Mouse (Mus musculus): ENCODE data around the gene Frem3. TPM values are rescaled to one million over a fixed set of nuclear protein-coding genes. Genes with fewer than 3 reads are reported as not detected.

The Frem3 gene
- polyA plus RNA-seq, 1 experiment from 2014 or later, result 1.0 TPM

GRCm38 (mm10) chr8:80661055-80661454 lies 50.2 kb downstream of the Frem3 start:
- no peak overlapping the region for H3K9ac ChIP-seq (ENCODE audit: low read length)
- H3K4me1 ChIP-seq (ENCODE audit: control insufficient read depth in 2 of 2, insufficient read depth in 2 of 2, low read length in 2 of 2), result peaks cover 0 to 4% of the 10 kb centered on the region in 2 experiments; a peak in 1 of 4 replicates
- H3K27me3 ChIP-seq (ENCODE audit: control insufficient read depth, insufficient read depth, low read length), result no peaks in the 10 kb centered on the region
- no peak for ATAC-seq (ENCODE audit: insufficient number of reproducible peaks, insufficient read depth, low FRiP score, low read depth)
- H3K9me3 ChIP-seq (ENCODE audit: control insufficient read depth, low read length), result no peaks in the 10 kb centered on the region
- H3K4me3 ChIP-seq (ENCODE audit: control insufficient read depth in 1 of 2, insufficient read depth in 1 of 2, low read depth in 1 of 2, low read length in 2 of 2), result no peak overlapping the region
- no peak overlapping the region for H3K27ac ChIP-seq (replicated peaks in 1 of 2; ENCODE audit: control insufficient read depth in 1 of 2, insufficient read depth in 1 of 2, low read depth in 2 of 2, low read length in 2 of 2)
- no peak overlapping the region for H3K4me2 ChIP-seq (ENCODE audit: low read length)
- H3K36me3 ChIP-seq (ENCODE audit: control insufficient read depth, insufficient read depth, low read length), result no peaks in the 10 kb centered on the region
- WGBS, result 9% methylated on average over 4 of the region's 4 CpGs

GRCm38 (mm10) chr8:80663476-80663875 lies 52.6 kb downstream of the Frem3 start:
- no peak overlapping the region for H3K9ac ChIP-seq (ENCODE audit: low read length)
- no peak overlapping the region for H3K4me2 ChIP-seq (ENCODE audit: low read length)
- no peaks in the 10 kb centered on the region for H3K27me3 ChIP-seq (ENCODE audit: control insufficient read depth, insufficient read depth, low read length)
- 60% methylated on average over 3 of the region's 3 CpGs for WGBS
- ATAC-seq (ENCODE audit: insufficient number of reproducible peaks, insufficient read depth, low FRiP score, low read depth), result no peak
- no peak overlapping the region for H3K27ac ChIP-seq (replicated peaks in 1 of 2; ENCODE audit: control insufficient read depth in 1 of 2, insufficient read depth in 1 of 2, low read depth in 2 of 2, low read length in 2 of 2)
- H3K9me3 ChIP-seq (ENCODE audit: control insufficient read depth, low read length), result no peaks in the 10 kb centered on the region
- no peaks in the 10 kb centered on the region for H3K36me3 ChIP-seq (ENCODE audit: control insufficient read depth, insufficient read depth, low read length)
- peaks cover 0 to 4% of the 10 kb centered on the region in 2 experiments; a peak in 1 of 4 replicates for H3K4me1 ChIP-seq (ENCODE audit: control insufficient read depth in 2 of 2, insufficient read depth in 2 of 2, low read length in 2 of 2)
- H3K4me3 ChIP-seq (ENCODE audit: control insufficient read depth in 1 of 2, insufficient read depth in 1 of 2, low read depth in 1 of 2, low read length in 2 of 2), result no peak overlapping the region

- Histone ChIP-seq H3K27ac (replicated peaks in 1 of 2; ENCODE audit: control insufficient read depth in 1 of 2, insufficient read depth in 1 of 2, low read depth in 2 of 2, low read length in 2 of 2) (no peak overlapping the region), H3K4me2 (ENCODE audit: low read length) (no peak overlapping the region), H3K9me3 (ENCODE audit: control insufficient read depth, low read length) (no peaks in the 10 kb centered on the region), H3K27me3 (ENCODE audit: control insufficient read depth, insufficient read depth, low read length) (no peaks in the 10 kb centered on the region), H3K36me3 (ENCODE audit: control insufficient read depth, insufficient read depth, low read length) (no peaks in the 10 kb centered on the region), H3K4me1 (ENCODE audit: control insufficient read depth in 2 of 2, insufficient read depth in 2 of 2, low read length in 2 of 2) (no peaks in the 10 kb centered on the region), H3K4me3 (ENCODE audit: control insufficient read depth in 1 of 2, insufficient read depth in 1 of 2, low read depth in 1 of 2, low read length in 2 of 2) (no peak overlapping the region), H3K9ac (ENCODE audit: low read length) (no peak overlapping the region)
- no peak for ATAC-seq (ENCODE audit: insufficient number of reproducible peaks, insufficient read depth, low FRiP score, low read depth)
- WGBS, result 65% methylated on average over 17 of the region's 17 CpGs
Measured at GRCm38 (mm10) chr8:80669277-80669901, 58.5 kb downstream of the Frem3 start.

- H3K27me3 ChIP-seq (ENCODE audit: control insufficient read depth, insufficient read depth, low read length), result no peaks in the 10 kb centered on the region
- no peaks in the 10 kb centered on the region for H3K36me3 ChIP-seq (ENCODE audit: control insufficient read depth, insufficient read depth, low read length)
- WGBS, result 69% methylated on average over 5 of the region's 5 CpGs
- no peaks in the 10 kb centered on the region; a peak in 1 of 4 replicates for H3K4me1 ChIP-seq (ENCODE audit: control insufficient read depth in 2 of 2, insufficient read depth in 2 of 2, low read length in 2 of 2)
- H3K9ac ChIP-seq (ENCODE audit: low read length), result no peak overlapping the region
- no peak overlapping the region for H3K4me3 ChIP-seq (ENCODE audit: control insufficient read depth in 1 of 2, insufficient read depth in 1 of 2, low read depth in 1 of 2, low read length in 2 of 2)
- no peaks in the 10 kb centered on the region for H3K9me3 ChIP-seq (ENCODE audit: control insufficient read depth, low read length)
- H3K27ac ChIP-seq (replicated peaks in 1 of 2; ENCODE audit: control insufficient read depth in 1 of 2, insufficient read depth in 1 of 2, low read depth in 2 of 2, low read length in 2 of 2), result no peak overlapping the region
- ATAC-seq (ENCODE audit: insufficient number of reproducible peaks, insufficient read depth, low FRiP score, low read depth), result no peak
- no peak overlapping the region for H3K4me2 ChIP-seq (ENCODE audit: low read length)
Measured at GRCm38 (mm10) chr8:80682594-80682993, 71.7 kb downstream of the Frem3 start.

GRCm38 (mm10) chr8:80683756-80684335 lies 73.0 kb downstream of the Frem3 start:
- Histone ChIP-seq H3K4me3 (ENCODE audit: control insufficient read depth in 1 of 2, insufficient read depth in 1 of 2, low read depth in 1 of 2, low read length in 2 of 2) (no peak overlapping the region), H3K4me2 (ENCODE audit: low read length) (no peak overlapping the region), H3K27ac (replicated peaks in 1 of 2; ENCODE audit: control insufficient read depth in 1 of 2, insufficient read depth in 1 of 2, low read depth in 2 of 2, low read length in 2 of 2) (no peak overlapping the region), H3K36me3 (ENCODE audit: control insufficient read depth, insufficient read depth, low read length) (no peaks in the 10 kb centered on the region), H3K27me3 (ENCODE audit: control insufficient read depth, insufficient read depth, low read length) (no peaks in the 10 kb centered on the region), H3K4me1 (ENCODE audit: control insufficient read depth in 2 of 2, insufficient read depth in 2 of 2, low read length in 2 of 2) (no peaks in the 10 kb centered on the region; a peak in 1 of 4 replicates), H3K9ac (ENCODE audit: low read length) (no peak overlapping the region), H3K9me3 (ENCODE audit: control insufficient read depth, low read length) (no peaks in the 10 kb centered on the region)
- WGBS, result 42% methylated on average over 5 of the region's 5 CpGs
- no peak for ATAC-seq (ENCODE audit: insufficient number of reproducible peaks, insufficient read depth, low FRiP score, low read depth)

GRCm38 (mm10) chr8:80688141-80688540 lies 77.3 kb downstream of the Frem3 start:
- WGBS, result 23% methylated on average over 4 of the region's 4 CpGs

GRCm38 (mm10) chr8:80710670-80711400 lies 100.0 kb downstream of the Frem3 start:
- no peak overlapping the region for H3K9ac ChIP-seq (ENCODE audit: low read length)
- no peaks in the 10 kb centered on the region for H3K4me1 ChIP-seq (ENCODE audit: control insufficient read depth in 2 of 2, insufficient read depth in 2 of 2, low read length in 2 of 2)
- H3K27ac ChIP-seq (replicated peaks in 1 of 2; ENCODE audit: control insufficient read depth in 1 of 2, insufficient read depth in 1 of 2, low read depth in 2 of 2, low read length in 2 of 2), result no peak overlapping the region
- H3K9me3 ChIP-seq (ENCODE audit: control insufficient read depth, low read length), result no peaks in the 10 kb centered on the region
- peaks cover 86% of the 10 kb centered on the region for H3K36me3 ChIP-seq (ENCODE audit: control insufficient read depth, insufficient read depth, low read length)
- ATAC-seq (ENCODE audit: insufficient number of reproducible peaks, insufficient read depth, low FRiP score, low read depth), result no peak
- WGBS, result 88% methylated on average over 4 of the region's 4 CpGs
- no peaks in the 10 kb centered on the region for H3K27me3 ChIP-seq (ENCODE audit: control insufficient read depth, insufficient read depth, low read length)
- H3K4me3 ChIP-seq (ENCODE audit: control insufficient read depth in 1 of 2, insufficient read depth in 1 of 2, low read depth in 1 of 2, low read length in 2 of 2), result no peak overlapping the region
- H3K4me2 ChIP-seq (ENCODE audit: low read length), result no peak overlapping the region

More at GRCm38 (mm10) chr8:80688141-80688540, 77.3 kb downstream of the Frem3 start:
- Histone ChIP-seq H3K4me3 (ENCODE audit: control insufficient read depth in 1 of 2, insufficient read depth in 1 of 2, low read depth in 1 of 2, low read length in 2 of 2) (no peak overlapping the region), H3K27me3 (ENCODE audit: control insufficient read depth, insufficient read depth, low read length) (no peaks in the 10 kb centered on the region; the same call in 1 of the 2 replicates), H3K9me3 (ENCODE audit: control insufficient read depth, low read length) (no peaks in the 10 kb centered on the region), H3K9ac (ENCODE audit: low read length) (no peak overlapping the region), H3K27ac (replicated peaks in 1 of 2; ENCODE audit: control insufficient read depth in 1 of 2, insufficient read depth in 1 of 2, low read depth in 2 of 2, low read length in 2 of 2) (no peak overlapping the region), H3K36me3 (ENCODE audit: control insufficient read depth, insufficient read depth, low read length) (no peaks in the 10 kb centered on the region), H3K4me2 (ENCODE audit: low read length) (no peak overlapping the region), H3K4me1 (ENCODE audit: control insufficient read depth in 2 of 2, insufficient read depth in 2 of 2, low read length in 2 of 2) (no peaks in the 10 kb centered on the region; a peak in 1 of 4 replicates)
- ATAC-seq (ENCODE audit: insufficient number of reproducible peaks, insufficient read depth, low FRiP score, low read depth), result no peak

All from heart, embryonic 14.5 days (tissue).